Mouse (Mus musculus): ENCODE measurements around the gene Auts2. TPM values are rescaled to one million over a fixed set of nuclear protein-coding genes. Genes with fewer than 3 reads are reported as not detected.
A peak's percentile ranks its signal among the peaks of the same experiment; 100 is the strongest.

The Auts2 gene
- polyA plus RNA-seq, 1 experiment from 2014 or later: 30.4 TPM

DNA sequence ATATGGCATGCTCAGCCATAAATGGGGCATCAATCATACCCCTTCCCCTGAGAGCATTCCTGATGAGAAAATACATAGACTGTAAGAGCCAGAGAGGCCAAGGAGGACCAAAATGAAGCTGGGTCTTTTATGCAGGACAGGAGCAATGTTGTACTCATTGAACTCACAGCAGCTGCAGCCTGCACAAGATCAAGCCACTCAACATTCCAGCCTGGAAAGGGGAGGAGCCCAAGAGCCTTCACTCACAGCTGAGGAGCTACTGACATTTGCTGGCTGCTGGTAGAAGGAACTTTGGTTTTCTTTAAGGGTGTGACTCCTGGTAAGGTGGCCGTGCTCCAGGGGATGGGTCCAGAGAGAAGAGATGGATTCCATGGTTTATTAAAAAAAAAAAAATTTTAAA, 164.2 kb downstream of the Auts2 start:
- Histone ChIP-seq H3K9me3 (ENCODE audit: control insufficient read depth, low read length) (no peaks in the 10 kb centered on the region), H3K4me2 (ENCODE audit: low read length) (no peak overlapping the region), H3K36me3 (ENCODE audit: control insufficient read depth, insufficient read depth, low read length) (no peaks in the 10 kb centered on the region), H3K4me3 (ENCODE audit: low read depth, low read length) (no peak overlapping the region), H3K27ac (ENCODE audit: low read depth) (no peak overlapping the region), H3K9ac (ENCODE audit: low read length) (no peak overlapping the region), H3K4me1 (replicated peaks; ENCODE audit: control insufficient read depth, insufficient read depth, low read length) (peaks cover 6% of the 10 kb centered on the region; the same call in 1 of the 2 replicates), H3K27me3 (replicated peaks; ENCODE audit: control insufficient read depth, insufficient read depth, low read length) (no peaks in the 10 kb centered on the region)
- ATAC-seq (replicated peaks; ENCODE audit: low FRiP score, low TSS enrichment, low read depth): no peak
- DNase-seq (ENCODE audit: low spot score): no peak
- WGBS: 71% methylated on average over 1 of the region's 1 CpGs

DNA sequence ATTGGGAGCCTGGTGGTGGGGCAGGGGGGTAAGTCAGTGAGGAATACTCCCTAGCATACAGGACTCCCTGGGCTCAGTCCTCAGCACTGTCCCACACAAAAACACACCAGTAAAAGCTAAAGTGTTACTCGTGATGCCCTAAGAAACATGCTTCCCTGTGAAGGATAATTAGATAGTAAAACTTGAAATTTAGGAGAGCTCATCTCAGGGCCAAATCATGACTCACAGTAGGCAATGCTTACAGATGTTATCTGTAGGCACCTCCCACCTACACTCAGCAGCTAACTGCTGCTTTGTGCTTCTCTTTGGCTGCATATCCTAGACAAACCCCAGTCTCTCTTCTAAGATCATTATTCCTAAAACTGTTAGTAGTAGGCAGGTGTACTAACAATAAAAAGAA, 168.0 kb downstream of the Auts2 start:
- Histone ChIP-seq H3K27me3 (replicated peaks; ENCODE audit: control insufficient read depth, insufficient read depth, low read length) (no peaks in the 10 kb centered on the region), H3K4me2 (ENCODE audit: low read length) (no peak overlapping the region), H3K27ac (ENCODE audit: low read depth) (no peak overlapping the region), H3K9me3 (ENCODE audit: control insufficient read depth, low read length) (no peaks in the 10 kb centered on the region), H3K36me3 (ENCODE audit: control insufficient read depth, insufficient read depth, low read length) (no peaks in the 10 kb centered on the region), H3K9ac (ENCODE audit: low read length) (no peak overlapping the region), H3K4me3 (ENCODE audit: low read depth, low read length) (no peak overlapping the region), H3K4me1 (replicated peaks; ENCODE audit: control insufficient read depth, insufficient read depth, low read length) (no peaks in the 10 kb centered on the region)
- WGBS: 62% methylated on average over 1 of the region's 1 CpGs
- no peak for DNase-seq (ENCODE audit: low spot score)
- ATAC-seq (replicated peaks; ENCODE audit: low FRiP score, low TSS enrichment, low read depth): no peak

DNA sequence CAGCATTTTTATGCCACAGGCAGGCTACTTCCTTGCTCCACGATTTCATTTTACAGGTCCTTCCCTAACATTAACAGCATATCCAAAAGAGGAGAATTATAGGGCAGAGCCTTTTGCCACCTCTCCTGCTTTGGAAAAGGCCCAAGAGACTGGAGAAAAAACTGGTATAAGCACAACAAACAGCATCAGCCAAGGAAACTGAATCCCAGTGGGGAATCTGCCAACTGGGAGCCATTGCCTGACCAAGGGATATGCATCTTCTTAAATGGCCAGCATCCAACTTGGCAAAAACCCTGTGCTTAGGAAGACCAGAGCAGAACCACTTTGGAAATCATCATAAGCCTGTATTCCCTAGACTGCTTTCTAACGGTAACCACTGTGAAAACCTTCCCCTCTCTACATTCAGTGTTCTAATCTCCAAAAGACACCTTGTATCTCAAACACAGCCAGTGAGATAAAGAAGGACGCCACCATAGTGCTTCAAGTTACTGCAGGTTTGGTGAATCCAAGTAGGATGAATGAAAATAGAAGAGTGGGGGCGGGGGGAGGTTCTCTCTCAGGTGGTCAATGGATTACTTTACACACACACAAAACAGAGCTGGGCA, 169.6 kb downstream of the Auts2 start:
- Histone ChIP-seq H3K9me3 (ENCODE audit: control insufficient read depth, low read length) (no peaks in the 10 kb centered on the region), H3K9ac (ENCODE audit: low read length) (no peak overlapping the region), H3K4me2 (ENCODE audit: low read length) (no peak overlapping the region), H3K36me3 (ENCODE audit: control insufficient read depth, insufficient read depth, low read length) (no peaks in the 10 kb centered on the region), H3K4me1 (replicated peaks; ENCODE audit: control insufficient read depth, insufficient read depth, low read length) (peaks cover 11% of the 10 kb centered on the region), H3K27ac (ENCODE audit: low read depth) (no peak overlapping the region), H3K4me3 (ENCODE audit: low read depth, low read length) (no peak overlapping the region), H3K27me3 (replicated peaks; ENCODE audit: control insufficient read depth, insufficient read depth, low read length) (no peaks in the 10 kb centered on the region)
- 68% methylated on average over 4 of the region's 4 CpGs for WGBS
- no peak for ATAC-seq (replicated peaks; ENCODE audit: low FRiP score, low TSS enrichment, low read depth)
- DNase-seq (ENCODE audit: low spot score): no peak

DNA sequence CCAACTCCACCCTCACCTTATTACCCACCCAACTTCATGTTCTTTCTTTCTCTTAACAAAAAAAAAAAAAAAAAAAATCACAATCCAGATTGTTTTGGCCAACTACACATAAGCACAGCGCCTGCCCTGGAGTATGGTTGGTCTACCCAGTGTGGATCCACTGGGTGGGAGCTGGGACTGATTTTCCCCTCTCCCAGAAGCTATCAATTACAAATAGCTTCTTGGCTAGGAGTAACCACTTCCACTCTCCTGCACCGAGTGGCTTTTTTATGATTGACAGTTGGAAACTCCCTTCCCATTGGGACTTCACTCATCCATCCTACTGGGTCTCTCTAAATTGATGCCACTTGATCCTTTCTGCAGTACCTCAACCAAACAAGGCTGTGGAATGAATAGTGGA, 170.5 kb downstream of the Auts2 start:
- H3K9me3 ChIP-seq (ENCODE audit: control insufficient read depth, low read length): no peaks in the 10 kb centered on the region
- no peak for ATAC-seq (replicated peaks; ENCODE audit: low FRiP score, low TSS enrichment, low read depth)
- no peaks in the 10 kb centered on the region for H3K27me3 ChIP-seq (replicated peaks; ENCODE audit: control insufficient read depth, insufficient read depth, low read length)
- WGBS: 80% methylated on average over 2 of the region's 2 CpGs
- no peak overlapping the region for H3K4me3 ChIP-seq (ENCODE audit: low read depth, low read length)
- no peaks in the 10 kb centered on the region for H3K36me3 ChIP-seq (ENCODE audit: control insufficient read depth, insufficient read depth, low read length)
- no peak overlapping the region for H3K27ac ChIP-seq (ENCODE audit: low read depth)
- DNase-seq (ENCODE audit: low spot score): no peak
- peaks cover 19% of the 10 kb centered on the region for H3K4me1 ChIP-seq (replicated peaks; ENCODE audit: control insufficient read depth, insufficient read depth, low read length)
- no peak overlapping the region for H3K9ac ChIP-seq (ENCODE audit: low read length)
- no peak overlapping the region for H3K4me2 ChIP-seq (ENCODE audit: low read length)

DNA sequence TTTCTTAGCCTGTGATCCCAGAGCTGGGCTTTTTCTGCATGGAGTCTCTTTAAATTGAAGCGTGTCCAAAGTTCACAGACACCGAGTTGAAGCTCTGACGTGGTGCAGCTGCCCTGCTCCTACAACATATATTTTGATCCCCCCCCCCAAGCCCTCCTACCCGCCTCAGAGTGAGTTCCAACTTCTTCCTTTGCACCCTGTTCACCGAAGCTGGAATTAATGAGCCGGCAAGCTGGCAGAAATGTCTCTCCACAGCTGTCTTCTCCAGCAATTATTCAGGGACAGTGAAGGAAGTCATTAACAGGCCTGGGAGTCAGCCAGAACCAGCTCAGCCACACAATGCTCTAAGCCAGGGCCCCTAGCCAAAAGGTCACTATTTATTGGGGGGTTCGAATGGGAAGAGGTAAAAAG, 174.5 kb downstream of the Auts2 start:
- no peaks in the 10 kb centered on the region for H3K36me3 ChIP-seq (ENCODE audit: control insufficient read depth, insufficient read depth, low read length)
- DNase-seq (ENCODE audit: low spot score) (peak; percentile 60), ATAC-seq (replicated peaks; ENCODE audit: low FRiP score, low TSS enrichment, low read depth) (no peak)
- H3K9ac ChIP-seq (ENCODE audit: low read length): no peak overlapping the region
- no peaks in the 10 kb centered on the region for H3K27me3 ChIP-seq (replicated peaks; ENCODE audit: control insufficient read depth, insufficient read depth, low read length)
- 6% methylated on average over 7 of the region's 7 CpGs for WGBS
- H3K4me1 ChIP-seq (replicated peaks; ENCODE audit: control insufficient read depth, insufficient read depth, low read length): peaks cover 19% of the 10 kb centered on the region
- H3K9me3 ChIP-seq (ENCODE audit: control insufficient read depth, low read length): no peaks in the 10 kb centered on the region
- no peak overlapping the region for H3K27ac ChIP-seq (ENCODE audit: low read depth)
- no peak overlapping the region for H3K4me3 ChIP-seq (ENCODE audit: low read depth, low read length)
- no peak overlapping the region for H3K4me2 ChIP-seq (ENCODE audit: low read length)

DNA sequence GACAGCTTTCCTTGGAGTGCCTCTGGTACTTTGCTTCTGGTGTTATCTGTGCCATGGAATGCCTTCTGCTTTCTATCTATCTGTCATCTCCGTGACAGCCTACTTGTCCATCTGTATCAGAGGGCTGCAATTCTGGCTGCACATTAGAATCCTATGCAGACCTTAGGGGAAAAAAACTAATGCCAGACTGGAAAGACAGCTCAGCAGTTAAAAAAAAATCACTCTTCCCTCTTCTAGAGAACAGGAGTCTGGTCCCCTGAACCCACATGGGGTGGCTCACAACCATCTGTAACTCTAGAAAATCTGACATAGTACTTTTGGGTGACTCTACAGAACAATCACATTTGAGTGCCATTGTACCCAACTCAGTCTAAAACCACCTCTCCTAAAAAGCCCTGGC, 181.9 kb downstream of the Auts2 start:
- 0 out of 2 replicates have a peak, but pooled peaks cover 1% of the 10 kb centered on the region for H3K4me1 ChIP-seq (replicated peaks; ENCODE audit: control insufficient read depth, insufficient read depth, low read length)
- H3K9me3 ChIP-seq (ENCODE audit: control insufficient read depth, low read length): no peaks in the 10 kb centered on the region
- H3K27ac ChIP-seq (ENCODE audit: low read depth): no peak overlapping the region
- no peak overlapping the region for H3K4me3 ChIP-seq (ENCODE audit: low read depth, low read length)
- DNase-seq (ENCODE audit: low spot score) (no peak), ATAC-seq (replicated peaks; ENCODE audit: low FRiP score, low TSS enrichment, low read depth) (no peak)
- no peak overlapping the region for H3K9ac ChIP-seq (ENCODE audit: low read length)
- H3K36me3 ChIP-seq (ENCODE audit: control insufficient read depth, insufficient read depth, low read length): no peaks in the 10 kb centered on the region
- H3K4me2 ChIP-seq (ENCODE audit: low read length): no peak overlapping the region
- WGBS: 55% methylated on average over 1 of the region's 1 CpGs
- no peaks in the 10 kb centered on the region for H3K27me3 ChIP-seq (replicated peaks; ENCODE audit: control insufficient read depth, insufficient read depth, low read length)

DNA sequence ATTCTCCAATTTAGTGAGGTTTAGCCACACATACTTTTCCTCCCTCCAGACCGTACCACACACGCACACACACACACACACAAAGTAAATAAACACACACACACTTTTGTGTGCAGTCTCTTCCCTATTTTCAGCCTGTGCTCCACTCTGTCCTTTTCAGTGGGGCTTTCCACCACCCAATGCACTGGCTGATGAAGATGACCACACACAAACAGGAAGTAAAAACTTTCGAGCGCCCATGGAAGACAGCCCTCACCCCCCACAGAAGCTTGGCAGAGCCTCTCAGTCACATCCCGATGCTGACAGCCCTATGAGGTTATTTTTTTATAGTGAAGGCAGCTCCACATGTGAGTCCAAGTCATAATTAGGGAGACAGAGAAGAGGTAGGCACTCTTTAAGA, 185.4 kb downstream of the Auts2 start:
- ATAC-seq (replicated peaks; ENCODE audit: low FRiP score, low TSS enrichment, low read depth) (no peak), DNase-seq (ENCODE audit: low spot score) (no peak)
- Histone ChIP-seq H3K4me1 (replicated peaks; ENCODE audit: control insufficient read depth, insufficient read depth, low read length) (peaks cover 5% of the 10 kb centered on the region; the same call in 1 of the 2 replicates), H3K9me3 (ENCODE audit: control insufficient read depth, low read length) (no peaks in the 10 kb centered on the region), H3K27ac (ENCODE audit: low read depth) (no peak overlapping the region), H3K4me3 (ENCODE audit: low read depth, low read length) (no peak overlapping the region), H3K9ac (ENCODE audit: low read length) (no peak overlapping the region), H3K27me3 (replicated peaks; ENCODE audit: control insufficient read depth, insufficient read depth, low read length) (no peaks in the 10 kb centered on the region), H3K4me2 (ENCODE audit: low read length) (no peak overlapping the region), H3K36me3 (ENCODE audit: control insufficient read depth, insufficient read depth, low read length) (no peaks in the 10 kb centered on the region)
- 60% methylated on average over 5 of the region's 5 CpGs for WGBS

DNA sequence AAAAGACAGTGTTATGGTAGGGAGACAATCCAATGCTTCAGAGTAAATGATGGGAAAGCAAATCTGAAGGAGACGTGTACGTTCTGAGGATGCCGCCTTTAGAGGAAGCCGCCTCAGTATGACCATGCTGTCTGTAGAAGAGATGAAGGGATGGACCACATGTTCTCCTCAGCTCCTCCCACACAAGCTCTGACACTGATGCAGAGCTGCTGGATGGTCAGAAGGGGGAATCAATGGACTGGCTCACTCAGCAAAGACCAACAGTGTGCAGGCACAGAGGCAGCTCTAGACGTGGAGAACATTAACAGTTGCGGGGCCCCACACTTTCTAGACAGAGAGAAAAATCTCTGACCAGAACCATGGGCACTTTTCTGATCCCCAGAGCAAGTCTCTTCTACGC, 187.2 kb downstream of the Auts2 start:
- no peak for DNase-seq (ENCODE audit: low spot score)
- no peak overlapping the region for H3K27ac ChIP-seq (ENCODE audit: low read depth)
- ATAC-seq (replicated peaks; ENCODE audit: low FRiP score, low TSS enrichment, low read depth): no peak
- H3K27me3 ChIP-seq (replicated peaks; ENCODE audit: control insufficient read depth, insufficient read depth, low read length): no peaks in the 10 kb centered on the region
- H3K4me1 ChIP-seq (replicated peaks; ENCODE audit: control insufficient read depth, insufficient read depth, low read length): peaks cover 9% of the 10 kb centered on the region; the same call in 1 of the 2 replicates
- no peaks in the 10 kb centered on the region for H3K9me3 ChIP-seq (ENCODE audit: control insufficient read depth, low read length)
- H3K4me3 ChIP-seq (ENCODE audit: low read depth, low read length): no peak overlapping the region
- 73% methylated on average over 7 of the region's 7 CpGs for WGBS
- H3K9ac ChIP-seq (ENCODE audit: low read length): no peak overlapping the region
- no peaks in the 10 kb centered on the region for H3K36me3 ChIP-seq (ENCODE audit: control insufficient read depth, insufficient read depth, low read length)
- H3K4me2 ChIP-seq (ENCODE audit: low read length): no peak overlapping the region

DNA sequence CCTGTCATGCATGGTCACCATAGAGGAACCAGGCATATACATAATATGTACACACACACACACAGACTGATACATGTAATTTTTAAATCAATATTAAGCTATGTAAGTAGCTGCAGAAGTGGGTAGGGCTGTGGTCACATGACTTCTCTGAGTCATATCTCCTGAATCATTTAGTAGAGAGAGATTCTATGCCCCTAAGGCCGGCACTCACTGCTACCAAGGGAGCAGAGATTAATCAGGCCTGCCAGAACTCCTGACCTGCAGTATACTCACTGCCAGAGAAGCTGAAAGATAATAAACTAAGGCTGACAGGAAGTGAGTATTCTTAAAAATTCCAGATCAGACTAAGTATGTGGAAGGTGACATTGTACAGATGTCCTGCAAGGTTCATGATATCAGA, 190.7 kb downstream of the Auts2 start:
- ATAC-seq (replicated peaks; ENCODE audit: low FRiP score, low TSS enrichment, low read depth) (peak; percentile 32; the same call in 1 of the 2 replicates), DNase-seq (ENCODE audit: low spot score) (no peak)
- no peak overlapping the region for H3K4me2 ChIP-seq (ENCODE audit: low read length)
- H3K27me3 ChIP-seq (replicated peaks; ENCODE audit: control insufficient read depth, insufficient read depth, low read length): no peaks in the 10 kb centered on the region
- no peak overlapping the region for H3K9ac ChIP-seq (ENCODE audit: low read length)
- H3K4me1 ChIP-seq (replicated peaks; ENCODE audit: control insufficient read depth, insufficient read depth, low read length): peaks cover 12% of the 10 kb centered on the region; the same call in 1 of the 2 replicates
- H3K9me3 ChIP-seq (ENCODE audit: control insufficient read depth, low read length): no peaks in the 10 kb centered on the region
- H3K36me3 ChIP-seq (ENCODE audit: control insufficient read depth, insufficient read depth, low read length): no peaks in the 10 kb centered on the region
- 22% methylated on average over 1 of the region's 1 CpGs for WGBS
- no peak overlapping the region for H3K4me3 ChIP-seq (ENCODE audit: low read depth, low read length)
- H3K27ac ChIP-seq (ENCODE audit: low read depth): no peak overlapping the region
